Mouse (Mus musculus) E14TG2a.4 (cell line): ENCODE measurements around the gene 5430419D17Rik.

Experiments used
- CTCF ChIP-seq: conservative IDR thresholded peaks from 2 replicates; pipeline ENCODE4 v1.5.1; 2014; ENCODE audit warnings: low read length
- NANOG ChIP-seq: IDR thresholded peaks from 2 replicates; pipeline ENCODE4 v1.6.1; 2014; ENCODE audit warnings: borderline replicate concordance, low read length, mixed read lengths

DNA sequence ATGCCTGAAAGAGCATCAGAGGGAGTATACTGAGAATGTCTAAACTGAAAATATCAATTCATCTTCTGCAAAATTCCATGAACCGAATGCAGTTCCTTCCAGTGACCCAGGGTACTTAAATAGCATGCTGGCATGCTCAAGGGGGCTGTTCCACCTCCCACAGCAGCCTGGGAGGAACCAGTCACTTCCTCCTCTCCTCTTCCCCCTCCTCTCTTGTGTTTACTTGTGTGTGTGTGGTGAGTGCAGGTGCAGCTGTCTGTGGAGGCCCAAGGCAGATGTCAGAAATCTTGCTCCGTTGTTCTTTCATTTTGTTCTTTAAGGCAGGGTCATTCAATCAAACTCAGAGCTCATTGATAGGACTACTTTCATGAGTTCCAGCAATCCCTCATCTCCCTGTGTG, 5.1 kb upstream of the 5430419D17Rik start:
- TF ChIP-seq NANOG (no peak), CTCF (no peak)
